Mouse (Mus musculus) cortical plate, adult 2 months (tissue): ENCODE data around the gene Dennd2a. TPM values are rescaled to one million over a fixed set of nuclear protein-coding genes. Genes with fewer than 3 reads are reported as not detected.
"Not testable (repeated sequence)": the region's sequence is repeated elsewhere in the genome, so short reads cannot be mapped to it uniquely, and the experiment has no call there.

Experiments used
- H3K27ac ChIP-seq: fragments of 200-500 bp; 2 replicates; pipeline ENCODE4 v1.5.1; 2012; ENCODE audit warnings: low read length, control low read depth, inconsistent platforms; ENCODE audit not compliant: insufficient read depth
- H3K4me1 ChIP-seq: fragments of 200-500 bp; 2 replicates; pipeline ENCODE4 v1.6.1; 2011; ENCODE audit warnings: low read length; ENCODE audit not compliant: control insufficient read depth, insufficient read depth
- H3K4me3 ChIP-seq: fragments of 200-500 bp; 2 replicates; pipeline ENCODE4 v1.5.1; 2011; ENCODE audit warnings: mild to moderate bottlenecking, low read length, control low read depth; ENCODE audit not compliant: insufficient read depth
- CTCF ChIP-seq: fragments of 200-500 bp; IDR thresholded peaks from 2 replicates; pipeline ENCODE4 v1.5.1; 2011; ENCODE audit warnings: mild to moderate bottlenecking, control low read depth, low read length; ENCODE audit not compliant: insufficient read depth; ENCODE audit errors: extremely low read depth
- POLR2A ChIP-seq: fragments of 200-500 bp; IDR thresholded peaks from 2 replicates; pipeline ENCODE4 v1.6.1; 2011; ENCODE audit warnings: mild to moderate bottlenecking, low read length, control low read depth; ENCODE audit not compliant: insufficient read depth; ENCODE audit errors: extremely low read depth
- polyA plus RNA-seq: library from polyadenylated mRNA; depleted of rRNA; stranded (reverse); fragments of >200 nt; gene quantifications from 2 replicates; pipeline ENCODE4 v1.2.3, GENCODE M21; 2012; rRNA removed

Dennd2a gene
- polyA plus RNA-seq, 1 experiment, result 13.1 TPM

DNA sequence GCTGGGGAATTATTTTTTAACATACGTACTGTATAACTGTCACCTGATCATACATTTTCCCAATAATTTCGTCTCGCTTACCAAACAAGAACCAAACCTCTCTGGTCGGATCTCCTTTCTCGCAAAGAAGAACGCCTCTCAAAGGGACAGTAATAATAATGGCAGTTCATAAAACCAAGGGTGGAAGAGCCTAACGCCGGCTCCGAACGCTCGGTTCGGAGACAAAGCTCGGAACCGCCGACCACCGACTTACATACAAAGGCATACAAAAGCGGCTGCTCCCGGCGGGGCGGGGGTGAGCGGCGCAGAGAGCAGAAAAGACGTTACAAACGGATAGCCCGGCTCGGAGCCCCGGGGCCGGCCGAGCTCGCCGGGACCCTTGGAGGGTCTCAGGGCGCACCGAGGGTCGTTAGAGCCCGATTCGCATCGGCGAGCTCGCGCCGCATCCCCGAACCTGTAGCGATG, 138.2 kb downstream of the Dennd2a start:
- TF ChIP-seq CTCF (no peak), POLR2A (no peak)
- H3K27ac ChIP-seq, result peak overlapping the region; percentile 86
- peaks cover 2% of the 10 kb centered on the region for H3K4me1 ChIP-seq
- H3K4me3 ChIP-seq, result peak overlapping the region; percentile 86

DNA sequence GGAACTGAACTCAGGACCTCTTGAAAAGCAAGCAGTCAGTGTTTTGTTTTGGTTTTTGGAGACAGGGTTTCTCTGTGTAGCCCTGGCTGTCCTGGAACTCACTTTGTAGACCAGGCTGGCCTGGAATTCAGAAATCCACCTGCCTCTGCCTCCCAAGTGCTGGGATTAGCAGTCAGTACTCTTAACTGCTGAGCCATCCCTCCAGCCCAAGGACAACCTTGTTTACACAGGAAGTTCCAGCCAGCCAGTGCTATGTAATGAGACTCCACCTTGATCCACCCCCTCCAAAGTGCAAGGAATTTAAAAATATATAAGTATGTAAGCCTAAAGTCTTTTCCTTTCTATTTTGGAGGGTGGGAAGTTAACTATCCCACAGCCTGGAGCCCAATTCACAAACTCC, 141.0 kb downstream of the Dennd2a start:
- H3K27ac ChIP-seq, H3K4me1 ChIP-seq, H3K4me3 ChIP-seq: not testable (repeated sequence)

DNA sequence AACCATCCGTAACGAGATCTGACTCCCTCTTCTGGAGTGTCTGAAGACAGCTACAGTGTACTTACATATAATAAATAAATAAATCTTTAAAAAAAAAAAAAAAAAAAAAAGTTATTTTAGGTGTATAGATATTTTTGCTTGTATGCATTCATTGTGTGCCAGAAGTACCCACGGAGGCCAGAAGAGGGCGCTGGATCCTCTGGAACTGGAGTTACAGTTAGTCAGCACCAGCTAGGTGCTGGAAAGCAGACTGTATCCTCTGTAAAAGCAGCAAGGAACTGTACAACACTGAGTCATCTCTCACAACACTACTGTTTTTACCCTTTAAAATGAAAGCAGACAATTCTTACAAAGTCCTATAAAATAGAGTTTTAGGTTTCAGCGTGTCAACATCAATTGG, 141.9 kb downstream of the Dennd2a start:
- TF ChIP-seq CTCF (peak; percentile 62), POLR2A (no peak)
- Histone ChIP-seq H3K4me1 (peaks cover 3% of the 10 kb centered on the region; the same call in 1 of the 2 replicates), H3K4me3 (no peak overlapping the region), H3K27ac (no peak overlapping the region)

DNA sequence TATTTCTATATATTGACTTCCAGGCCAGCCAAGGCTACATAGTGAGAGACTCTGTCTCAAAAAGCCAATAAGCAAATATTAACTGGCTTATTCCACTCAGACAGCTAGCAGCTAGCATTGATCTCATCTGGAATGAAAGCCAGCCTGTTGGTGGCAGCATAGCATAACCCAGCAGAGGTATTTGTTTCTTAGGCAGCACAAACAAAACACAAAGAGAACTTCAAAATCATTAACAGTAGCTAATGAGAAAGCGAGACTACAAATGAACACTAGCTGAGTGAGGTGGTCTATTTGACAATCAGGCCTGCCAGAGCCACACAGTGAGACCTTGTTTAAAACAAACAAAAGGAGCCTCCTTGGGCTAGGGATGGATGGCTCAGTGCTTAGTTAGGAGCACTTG, 143.6 kb downstream of the Dennd2a start:
- no peak for TF ChIP-seq POLR2A
- TF ChIP-seq CTCF, result peak; percentile 32; the same call in 1 of the 2 replicates
- Histone ChIP-seq H3K4me1 (peaks cover 3% of the 10 kb centered on the region; the same call in 1 of the 2 replicates), H3K4me3 (no peak overlapping the region), H3K27ac (no peak overlapping the region)

Other genes starting within 250 kb of the Dennd2a start
- 32.7 and 36.3 TPM in 2 replicates for gene Slc37a3, start 180.2 kb downstream of the Dennd2a start, polyA plus RNA-seq
- 0.08 TPM in 1 of 2 replicates, not detected in the other for gene Rab19, start 176.7 kb downstream of the Dennd2a start, polyA plus RNA-seq
- gene Mkrn1, start 137.4 kb downstream of the Dennd2a start, polyA plus RNA-seq, result 105 and 109 TPM in 2 replicates
- gene Adck2, start 16.0 kb upstream of the Dennd2a start, polyA plus RNA-seq, result 26.2 and 26.4 TPM in 2 replicates
- gene Gm42420, start 27.9 kb upstream of the Dennd2a start, polyA plus RNA-seq, result 0.81 and 1.9 TPM in 2 replicates
- gene Ndufb2, start 34.7 kb upstream of the Dennd2a start, polyA plus RNA-seq, result 239 and 266 TPM in 2 replicates
- 38.5 and 39.1 TPM in 2 replicates for gene Braf, start 167.6 kb upstream of the Dennd2a start, polyA plus RNA-seq